ENCODE assay signal across 20 mouse cellular contexts in genomic region chr16:43493596-43494385, GRCm38 (mm10).
DNase-seq lines count a peak whose midpoint lies in the region; ATAC-seq and TF ChIP-seq lines count a peak whose summit lies in the region.
"Had no signal": no experiment of that assay in that cellular context is flagged by ENCODE, and none has a peak within 500 bp of the region (broad histone marks: within the 10 kb centered on the region; RNA-seq: fewer than 3 reads in every experiment).

No protein-coding gene starts in this region.

- DNase-seq in retina, postnatal 1 day = peak; percentile 15
- no peak for DNase-seq in retina, embryonic 14.5 days (ENCODE audit: low spot score)
- DNase-seq in CH12.LX (ENCODE audit: extremely low read depth) = peak; percentile 99
- DNase-seq in left cerebral cortex, adult 18-20 months (ENCODE audit: low spot score in 2 of 2) = no peak
- DNase-seq: adrenal gland, adult 2 months; adrenal gland, postnatal 10 days; adrenal gland, postnatal 25 days; B cell, adult 2 months; cerebellum, adult 11-12 months; cerebellum, adult 2 months; cerebellum, adult 9-10 months; cerebellum, postnatal 10 days; cerebellum, postnatal 25 days; forebrain, postnatal 0 days had no signal

- no peaks in the 10 kb centered on the region for H3K27me3 ChIP-seq in CH12.LX (replicated peaks)
- H3K27me3 ChIP-seq in heart, embryonic 11.5 days (ENCODE audit: control insufficient read depth, insufficient read depth, low read length) = no peaks in the 10 kb centered on the region
- H3K27me3 ChIP-seq: embryonic facial prominence, embryonic 12.5 days; forebrain, embryonic 13.5 days; forebrain, embryonic 15.5 days had no signal

- WGBS in heart, embryonic 11.5 days (ENCODE audit: insufficient replicate concordance) = 54% methylated on average over 5 of the region's 5 CpGs

- peak overlapping the region; percentile 76 for H3K4me2 ChIP-seq in CH12.LX (ENCODE audit: insufficient read depth, low read depth, poor library complexity, severe bottlenecking)
- H3K4me2 ChIP-seq in heart, embryonic 11.5 days = no peak overlapping the region
- H3K4me2 ChIP-seq: embryonic facial prominence, embryonic 12.5 days; forebrain, embryonic 13.5 days; forebrain, embryonic 15.5 days had no signal

- dilution Hi-C loops in CH12.LX (cut with MboI; ENCODE audit: extremely low pct_ligation_motif_present, extremely low pct_unique_long_range_greater_than_20kb, low sequenced_read_pairs) = no loop called here

- no peak for TF ChIP-seq CTCF in CH12.LX (conservative IDR thresholded peaks at IDR 0.05 in 1 of 2, IDR thresholded peaks at IDR 0.05 in 1 of 2; ENCODE audit: low read depth in 2 of 2, low read length in 2 of 2)

- H3K27ac ChIP-seq in CH12.LX (ENCODE audit: insufficient read depth, low read depth) = peak overlapping the region; percentile 90
- H3K27ac ChIP-seq in heart, embryonic 11.5 days (ENCODE audit: low read depth, low read length) = no peak overlapping the region
- H3K27ac ChIP-seq: embryonic facial prominence, embryonic 10.5 days; embryonic facial prominence, embryonic 12.5 days; forebrain, embryonic 13.5 days; forebrain, embryonic 15.5 days had no signal

- H3K36me3 ChIP-seq in CH12.LX (replicated peaks in 1 of 2; ENCODE audit: control insufficient read depth in 1 of 2, insufficient read depth in 1 of 2, low read length in 1 of 2) = peaks cover 0 to 9% of the 10 kb centered on the region in 2 experiments
- no peaks in the 10 kb centered on the region for H3K36me3 ChIP-seq in heart, embryonic 11.5 days (ENCODE audit: control insufficient read depth, insufficient read depth, low read length)
- H3K36me3 ChIP-seq: embryonic facial prominence, embryonic 10.5 days; embryonic facial prominence, embryonic 12.5 days; forebrain, embryonic 15.5 days had no signal

- no peak for ATAC-seq in heart, embryonic 11.5 days (replicated peaks; ENCODE audit: insufficient number of reproducible peaks, low FRiP score, low TSS enrichment)
- ATAC-seq: CD4-positive, CD25-positive, alpha-beta regulatory T cell, adult 4 months; forebrain, embryonic 13.5 days; forebrain, embryonic 15.5 days; forebrain, postnatal 0 days had no signal

- H3K9ac ChIP-seq in CH12.LX (ENCODE audit: insufficient read depth, low read depth) = peak overlapping the region; percentile 77
- no peak overlapping the region for H3K9ac ChIP-seq in heart, embryonic 11.5 days (ENCODE audit: low read depth, low read length)
- H3K9ac ChIP-seq: embryonic facial prominence, embryonic 12.5 days; forebrain, embryonic 13.5 days; forebrain, embryonic 15.5 days; forebrain, postnatal 0 days had no signal

- TF ChIP-seq EP300 in CH12.LX (IDR thresholded peaks at IDR 0.05; ENCODE audit: low read length) = peak; percentile 100

- H3K9me3 ChIP-seq in CH12.LX (replicated peaks; ENCODE audit: low read length) = no peaks in the 10 kb centered on the region
- no peaks in the 10 kb centered on the region for H3K9me3 ChIP-seq in heart, embryonic 11.5 days (replicated peaks; ENCODE audit: control insufficient read depth, low read length)
- H3K9me3 ChIP-seq: embryonic facial prominence, embryonic 10.5 days; embryonic facial prominence, embryonic 12.5 days; forebrain, embryonic 13.5 days; forebrain, embryonic 15.5 days had no signal

- H3K4me1 ChIP-seq in CH12.LX (ENCODE audit: control insufficient read depth in 1 of 2, insufficient read depth in 2 of 2) = peaks cover 29 to 92% of the 10 kb centered on the region in 2 experiments
- no peaks in the 10 kb centered on the region; the same call in 1 of the 2 replicates for H3K4me1 ChIP-seq in heart, embryonic 11.5 days (ENCODE audit: control insufficient read depth, insufficient read depth, low read length)
- H3K4me1 ChIP-seq: embryonic facial prominence, embryonic 10.5 days; embryonic facial prominence, embryonic 12.5 days; forebrain, embryonic 13.5 days had no signal

- in situ Hi-C loops in CH12.LX (cut with MboI; ENCODE audit: low pct_ligation_motif_present, low pct_unique_long_range_greater_than_20kb, low sequenced_read_pairs) = no loop called here

- peak; percentile 28 for TF ChIP-seq RAD21 in CH12.LX (IDR thresholded peaks at IDR 0.05; ENCODE audit: low read depth, low read length)

- TF ChIP-seq POLR2A in CH12.LX (IDR thresholded peaks at IDR 0.05; ENCODE audit: low read depth, low read length) = peak; percentile 86

- H3K4me3 ChIP-seq in CH12.LX (replicated peaks in 1 of 3; ENCODE audit: low read depth in 2 of 3, low read length in 2 of 3, poor library complexity in 1 of 3) = no peak overlapping the region
- H3K4me3 ChIP-seq in heart, embryonic 11.5 days (ENCODE audit: low read depth, low read length) = no peak overlapping the region
- H3K4me3 ChIP-seq: embryonic facial prominence, embryonic 10.5 days; embryonic facial prominence, embryonic 12.5 days; forebrain, embryonic 13.5 days; forebrain, embryonic 15.5 days had no signal

- H3K79me2 ChIP-seq in CH12.LX (replicated peaks; ENCODE audit: control insufficient read depth, extremely low read depth, insufficient read depth, poor library complexity, severe bottlenecking) = peaks cover 60% of the 10 kb centered on the region

TF ChIP-seq in CH12.LX, 34 proteins besides CTCF, POLR2A, EP300 and RAD21:
- TF ChIP-seq ZC3H11A (IDR thresholded peaks at IDR 0.05; ENCODE audit: low read depth, low read length) (no peak), USF1 (IDR thresholded peaks at IDR 0.05; ENCODE audit: low read depth, low read length) (no peak), UBTF (IDR thresholded peaks at IDR 0.05; ENCODE audit: low read depth, low read length) (no peak), IRF4 (IDR thresholded peaks at IDR 0.05; ENCODE audit: low read depth, low read length) (peak; percentile 100), CHD2 (IDR thresholded peaks at IDR 0.05; ENCODE audit: low read length) (peak; percentile 89), ZKSCAN1 (IDR thresholded peaks at IDR 0.05; ENCODE audit: borderline replicate concordance, low read depth, low read length) (no peak), ELF1 (IDR thresholded peaks at IDR 0.05; ENCODE audit: low read depth, low read length) (no peak; the same call in 1 of the 2 replicates), MYC (IDR thresholded peaks at IDR 0.05; ENCODE audit: low read depth, low read length) (peak; percentile 97), ETS1 (conservative IDR thresholded peaks at IDR 0.05; ENCODE audit: low read depth, low read length) (peak; percentile 98), SMC3 (IDR thresholded peaks at IDR 0.05; ENCODE audit: low read depth, low read length) (no peak; the same call in 1 of the 2 replicates), JUND (conservative IDR thresholded peaks at IDR 0.05; ENCODE audit: low read depth, low read length) (peak; percentile 100), MEF2A (IDR thresholded peaks at IDR 0.05; ENCODE audit: borderline replicate concordance, low read depth, low read length) (peak; percentile 100), MAZ (IDR thresholded peaks at IDR 0.05; ENCODE audit: low read depth, low read length) (peak; percentile 93), POLR2AphosphoS2 (IDR thresholded peaks at IDR 0.05; ENCODE audit: low read depth, low read length) (0 out of 2 replicates have a peak, but pooled peaks have one; percentile 34), RCOR1 (conservative IDR thresholded peaks at IDR 0.05; ENCODE audit: low read depth, low read length) (peak; percentile 99), ZMIZ1 (IDR thresholded peaks at IDR 0.05; ENCODE audit: low read depth, low read length) (peak; percentile 89; the same call in 1 of the 2 replicates), NELFE (IDR thresholded peaks at IDR 0.05; ENCODE audit: low read depth, low read length) (peak; percentile 61; the same call in 1 of the 2 replicates), USF2 (conservative IDR thresholded peaks at IDR 0.05; ENCODE audit: low read depth, low read length) (no peak), TCF12 (IDR thresholded peaks at IDR 0.05; ENCODE audit: low read depth, low read length) (peak; percentile 95), MXI1 (IDR thresholded peaks at IDR 0.05; ENCODE audit: low read depth, low read length) (peak; percentile 92; the same call in 1 of the 2 replicates), MAFK (IDR thresholded peaks at IDR 0.05; ENCODE audit: insufficient replicate concordance, low read length) (peak; percentile 85), JUN (IDR thresholded peaks at IDR 0.05; ENCODE audit: insufficient read depth, low read depth, low read length) (peak; percentile 98), BHLHE40 (IDR thresholded peaks at IDR 0.05; ENCODE audit: low read depth, low read length) (peak; percentile 94), SIN3A (IDR thresholded peaks at IDR 0.05; ENCODE audit: low read length) (peak; percentile 97), KAT2A (IDR thresholded peaks at IDR 0.05; ENCODE audit: insufficient replicate concordance, low read length) (peak; percentile 74; the same call in 1 of the 2 replicates), ZNF384 (IDR thresholded peaks at IDR 0.05; ENCODE audit: low read depth, low read length) (peak; percentile 70; the same call in 1 of the 2 replicates), MAX (IDR thresholded peaks at IDR 0.05; ENCODE audit: low read length) (peak; percentile 85), E2F4 (IDR thresholded peaks at IDR 0.05; ENCODE audit: insufficient replicate concordance, low read depth, low read length) (peak; percentile 75; the same call in 1 of the 2 replicates), HCFC1 (IDR thresholded peaks at IDR 0.05; ENCODE audit: low read depth, low read length) (peak; percentile 65), CHD1 (IDR thresholded peaks at IDR 0.05; ENCODE audit: low read depth, low read length) (peak; percentile 96), PAX5 (IDR thresholded peaks at IDR 0.05; ENCODE audit: low read length) (no peak), GABPA (IDR thresholded peaks at IDR 0.05; ENCODE audit: insufficient replicate concordance, low read depth, low read length) (no peak), NRF1 (IDR thresholded peaks at IDR 0.05; ENCODE audit: low read depth, low read length) (no peak), TBP (conservative IDR thresholded peaks at IDR 0.05; ENCODE audit: low read depth, low read length) (peak; percentile 94)
TF ChIP-seq in CH12.LX: peak in this region for 24.

Comparison
In these comparisons a context has a peak if more than half of its experiments do, and no peak if none do; other contexts are left out.
1. DNase-seq: peak in retina, postnatal 1 day (single experiment) and CH12.LX (single experiment); none in retina, embryonic 14.5 days (single experiment) and left cerebral cortex, adult 18-20 months (0 of 2).